Mouse (Mus musculus): ENCODE results near the gene Ech1.
A peak's percentile ranks its signal among the peaks of the same experiment; 100 is the strongest.

Gene Ech1

DNA sequence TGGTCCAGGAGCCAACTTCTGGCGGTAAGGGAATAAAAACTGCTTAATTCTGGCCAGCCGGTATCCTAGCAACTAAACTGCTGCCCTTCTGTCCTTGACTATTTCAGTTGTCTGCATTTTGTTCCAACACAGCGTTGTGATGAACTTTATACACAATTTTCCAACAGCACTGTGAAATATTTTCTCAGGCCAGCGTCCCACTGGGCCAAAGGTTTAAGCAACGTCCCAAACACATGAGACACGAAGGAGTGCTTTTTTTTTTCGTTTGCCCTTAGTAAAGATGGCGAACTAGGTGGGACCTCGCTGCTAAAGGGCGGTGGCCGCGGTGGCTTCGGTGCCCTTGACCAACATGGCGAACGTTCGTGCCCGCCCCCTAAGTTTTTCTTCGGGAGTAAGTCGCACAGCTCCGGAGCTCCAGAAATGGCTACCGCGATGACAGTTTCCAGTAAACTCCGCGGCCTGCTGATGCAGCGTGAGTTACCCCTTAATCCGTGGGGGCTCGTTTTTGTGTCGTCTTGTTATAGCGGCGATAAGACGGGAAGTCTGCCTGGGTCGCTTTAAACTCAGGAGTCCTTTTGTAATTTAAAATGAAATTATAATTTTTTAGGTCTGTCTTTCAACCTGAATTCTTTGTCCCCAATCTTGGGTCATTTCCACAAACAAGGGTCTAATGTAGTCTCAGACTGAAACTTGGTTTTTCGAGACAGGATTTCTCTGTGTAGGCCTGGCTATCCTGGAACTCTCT, at the start of gene Ech1:
Gene Ech1 (plus strand): TSS at position 277 of the 745 bp plus-strand sequence.
- peak; percentile 87 for DNase-seq (ENCODE audit: low spot score)

DNA sequence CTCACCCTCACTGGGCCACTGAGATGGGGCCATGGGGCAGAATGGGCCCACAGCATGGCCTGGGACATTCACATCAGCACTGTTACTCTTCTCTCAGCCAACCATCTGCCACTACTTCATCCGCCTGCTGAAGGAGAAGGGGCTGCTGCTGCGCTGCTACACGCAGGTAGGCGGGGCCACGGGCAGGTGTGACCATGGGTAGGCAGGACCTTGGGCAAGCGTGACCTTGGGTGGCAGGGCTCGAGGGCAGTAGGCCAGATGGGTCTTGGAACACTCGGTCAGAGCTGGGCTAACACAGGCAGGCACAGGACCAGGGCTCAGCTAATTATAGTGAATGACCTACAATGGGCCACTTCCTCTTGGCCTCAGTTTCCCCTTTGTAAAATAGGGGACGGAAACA, 46.2 kb upstream of the Ech1 start:
- no peak for DNase-seq (ENCODE audit: low spot score)

DNA sequence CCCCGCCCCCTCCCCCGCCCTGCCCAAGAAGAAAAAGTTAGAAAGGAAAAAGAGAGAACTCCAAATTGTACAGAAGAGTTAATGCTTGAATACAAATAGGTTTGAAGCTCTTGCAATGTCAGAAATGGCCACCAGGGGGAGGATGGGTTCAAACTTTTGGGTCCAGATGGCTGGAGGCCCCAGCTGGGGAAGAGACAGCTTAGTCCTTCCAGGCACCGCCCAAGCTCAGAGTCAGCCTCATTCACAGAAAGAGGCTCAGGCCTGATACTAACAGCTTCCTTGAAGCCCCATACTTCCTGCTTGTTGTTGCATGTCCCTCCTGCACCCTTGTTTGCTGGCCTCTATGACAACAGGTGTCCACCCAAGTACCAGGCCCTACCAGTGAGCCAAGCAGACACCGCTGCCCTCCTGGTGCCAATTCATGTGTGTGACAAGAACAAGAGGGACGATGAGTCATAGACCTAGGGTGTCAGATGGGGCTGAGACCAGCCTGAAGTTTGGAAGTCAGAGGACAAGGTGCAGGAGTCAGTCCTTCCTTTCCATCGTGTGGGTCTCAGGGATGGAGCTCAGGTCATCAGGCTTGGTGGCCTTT, 44.9 kb upstream of the Ech1 start:
- DNase-seq (ENCODE audit: low spot score) = peak; percentile 87

DNA sequence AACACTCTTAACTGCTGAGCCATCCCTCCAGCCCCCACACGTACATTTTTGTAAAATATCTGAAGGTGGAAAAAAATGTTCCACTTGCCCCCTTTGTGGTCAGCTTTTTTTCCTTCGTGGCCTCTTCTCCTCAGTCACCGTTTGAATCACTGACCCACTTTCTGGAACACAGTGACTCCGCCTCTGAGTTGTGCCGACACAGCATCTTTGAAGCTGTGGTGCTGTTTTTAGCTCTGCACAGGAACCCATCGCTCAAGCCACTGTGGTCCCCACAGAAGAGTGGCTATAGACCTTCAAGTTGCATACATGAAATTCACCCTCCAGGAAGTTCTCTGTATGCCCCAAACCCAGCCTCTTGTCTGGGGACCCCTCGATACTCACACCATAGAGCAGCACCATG, 44.2 kb upstream of the Ech1 start:
- no peak for DNase-seq (ENCODE audit: low spot score)

DNA sequence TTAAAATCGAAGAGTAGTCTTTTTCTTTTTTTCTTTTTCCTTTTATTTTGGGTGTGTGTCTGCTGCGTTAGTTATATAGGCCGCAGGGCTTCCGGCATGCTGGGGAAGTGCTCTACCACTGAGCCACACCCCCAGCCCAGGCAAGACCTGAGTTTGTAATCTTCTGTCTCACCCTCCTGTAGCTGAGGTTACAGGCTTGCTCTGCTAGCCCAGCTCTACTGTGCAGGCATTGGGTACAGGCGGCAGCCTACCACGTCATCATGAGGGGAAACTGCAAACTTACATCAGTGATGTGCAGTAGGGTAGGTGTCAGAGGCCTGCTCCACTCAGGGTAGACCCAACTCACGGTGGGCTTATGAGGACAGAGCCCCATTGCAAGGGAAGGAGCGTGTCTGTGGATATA, 43.8 kb upstream of the Ech1 start:
- DNase-seq (ENCODE audit: low spot score) = no peak

DNA sequence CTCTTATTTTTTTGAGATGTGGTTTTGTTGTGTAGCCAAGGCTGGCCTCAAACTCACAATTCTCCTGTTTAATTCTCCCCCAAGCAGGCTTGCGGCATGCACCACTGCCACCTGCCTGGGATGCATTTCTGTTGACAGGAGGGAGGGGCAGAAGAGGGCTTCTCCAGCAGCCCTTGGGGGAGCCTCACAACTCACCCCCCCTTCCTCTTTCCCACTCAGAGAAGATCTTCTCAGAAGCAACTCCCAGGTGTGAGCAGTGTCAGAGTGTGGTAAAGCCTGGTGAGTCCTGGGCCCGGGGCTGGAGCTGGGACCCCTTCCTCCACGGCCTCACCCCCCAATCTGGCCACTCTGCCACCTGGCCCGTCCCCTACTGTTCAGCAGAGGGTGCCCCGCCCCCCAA, 39.9 kb upstream of the Ech1 start:
- no peak for DNase-seq (ENCODE audit: low spot score)

DNA sequence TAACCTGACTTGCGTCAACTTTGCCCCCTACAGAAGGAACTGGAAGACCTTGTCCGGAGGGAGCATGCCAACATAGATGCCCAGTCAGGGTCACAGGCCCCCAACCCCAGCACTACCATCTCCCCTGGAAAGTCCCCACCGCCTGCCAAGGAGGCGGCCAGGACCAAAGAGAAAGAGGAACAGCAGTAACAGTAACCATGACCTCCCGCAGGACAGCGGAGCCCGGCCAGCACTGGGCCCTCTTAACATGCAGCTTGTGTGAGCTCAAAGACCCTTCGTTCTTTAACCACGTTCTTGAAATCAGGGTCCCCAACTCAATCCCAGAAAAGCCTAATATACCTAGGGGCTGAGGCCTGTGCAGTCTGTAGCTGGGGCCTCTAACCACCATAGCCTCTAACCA, 37.1 kb upstream of the Ech1 start:
- no peak for DNase-seq (ENCODE audit: low spot score)

DNA sequence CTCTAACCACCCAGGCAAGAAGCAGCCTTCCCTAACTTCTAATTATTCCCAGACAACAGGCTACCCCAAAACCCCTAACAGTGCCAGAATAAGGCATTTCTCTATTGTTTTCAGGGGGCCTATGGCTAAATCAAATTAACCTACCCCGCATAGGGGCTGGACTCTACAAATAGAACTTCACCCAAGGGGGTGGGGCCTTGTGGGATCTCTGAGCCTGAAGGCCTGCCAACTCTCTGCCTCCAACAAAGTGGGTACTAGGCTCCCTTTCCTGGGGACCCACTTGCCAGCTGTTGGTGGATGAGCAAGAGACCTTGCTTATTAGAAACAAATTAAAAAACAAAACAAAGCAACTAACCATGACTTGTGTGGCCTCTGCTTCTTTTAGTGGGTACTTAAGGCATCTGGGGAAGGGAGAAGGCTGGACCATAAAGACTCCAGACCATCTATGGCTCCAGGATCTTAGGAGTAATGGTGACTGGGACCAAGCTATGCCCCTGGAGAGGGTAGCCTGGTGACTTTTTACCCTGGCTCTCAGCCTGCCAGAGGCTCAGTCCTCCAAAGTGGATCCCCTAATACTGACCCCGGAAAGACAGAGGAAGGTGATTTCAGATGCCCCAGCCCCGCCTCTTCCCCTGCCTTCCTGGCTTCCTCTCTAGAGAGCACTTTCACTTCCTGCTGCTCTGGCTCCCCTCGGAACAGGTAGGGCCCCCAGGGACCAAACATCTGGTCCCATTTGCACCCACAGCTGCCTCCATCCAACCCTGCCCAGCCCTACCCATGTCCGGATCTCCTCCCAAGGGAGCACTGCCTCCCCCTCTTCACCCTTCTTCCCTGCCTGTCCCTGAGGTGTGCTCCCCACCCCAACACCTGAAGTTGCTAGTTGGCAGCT, 36.5 kb upstream of the Ech1 start, which contains the start of gene Rinl:
Gene Rinl (plus strand): TSS at position 663 of the 889 bp plus-strand sequence.
- no peak for DNase-seq (ENCODE audit: low spot score)

DNA sequence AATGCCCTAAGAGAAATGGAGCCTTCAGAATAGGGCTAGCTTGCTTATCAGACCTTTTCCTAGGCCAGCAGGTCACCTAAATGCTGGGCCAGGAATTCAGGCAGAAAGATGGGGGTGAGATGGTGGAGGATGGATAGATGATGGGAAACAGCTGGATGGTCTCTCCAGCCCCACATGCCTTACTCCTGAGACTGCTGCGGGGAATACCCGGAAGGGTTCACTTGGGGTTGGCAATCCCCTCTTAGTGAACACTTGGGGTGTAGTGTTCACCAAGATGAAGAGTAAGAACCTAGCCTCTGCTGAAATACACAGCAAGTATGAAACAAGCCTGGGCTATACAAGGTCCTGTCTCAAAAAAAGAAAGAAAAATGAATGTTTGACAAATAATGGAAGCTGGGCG, 35.8 kb upstream of the Ech1 start:
- DNase-seq (ENCODE audit: low spot score) = no peak

DNA sequence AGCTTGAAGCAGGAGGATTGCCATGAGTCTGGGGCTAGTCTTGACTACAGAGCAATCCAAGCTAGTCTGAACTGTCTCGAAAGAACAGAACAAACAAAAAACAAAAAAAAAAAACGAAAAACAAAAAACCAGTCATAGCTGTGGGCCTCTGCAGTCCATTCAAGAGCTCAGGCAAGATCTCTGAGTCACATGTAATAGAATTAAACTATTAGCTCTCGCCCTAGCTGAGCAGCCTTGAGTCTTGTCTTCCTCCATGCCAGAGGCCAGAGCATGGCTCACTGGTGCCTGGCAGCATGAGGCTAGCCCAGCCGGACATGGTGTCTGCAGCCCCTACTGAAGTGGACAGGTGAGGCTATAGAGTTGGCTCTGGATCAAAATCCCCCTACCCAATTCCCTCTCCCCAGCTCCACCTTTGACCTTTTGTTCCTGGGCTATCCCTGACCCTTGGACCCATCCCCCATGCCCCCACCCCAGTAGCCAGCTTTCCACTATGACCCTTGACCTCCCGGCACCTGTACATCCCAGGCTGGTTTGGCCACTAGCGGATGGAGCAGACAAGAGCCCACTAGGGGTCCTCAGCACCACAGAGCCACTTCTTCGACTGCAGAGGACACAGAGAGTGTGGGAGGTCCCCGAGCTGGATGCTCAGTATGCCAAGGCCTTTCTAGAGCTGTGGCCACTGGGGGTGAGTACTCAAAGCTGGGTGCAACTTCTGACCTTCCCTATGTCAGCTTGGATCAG, 34.8 kb upstream of the Ech1 start:
- no peak for DNase-seq (ENCODE audit: low spot score)

DNA sequence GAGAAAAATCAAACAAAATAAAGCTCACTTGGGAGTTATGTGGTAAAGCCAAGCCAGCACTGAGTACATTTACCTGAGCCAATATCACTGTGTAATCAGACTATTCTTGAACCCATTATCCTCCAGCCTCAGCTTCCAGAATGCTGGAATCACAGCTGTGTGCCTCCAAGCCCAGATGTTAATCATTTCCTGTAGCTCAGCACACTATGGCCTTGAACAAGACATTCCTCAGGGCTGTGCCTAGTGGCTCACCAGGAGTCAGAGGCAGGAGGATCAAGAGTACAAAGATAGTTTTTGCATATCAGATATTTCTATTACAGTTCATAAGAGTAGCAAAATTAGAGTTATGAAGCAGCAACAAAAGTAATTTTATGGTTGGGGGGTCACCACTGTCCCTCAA, 33.3 kb upstream of the Ech1 start:
- no peak for DNase-seq (ENCODE audit: low spot score)

DNA sequence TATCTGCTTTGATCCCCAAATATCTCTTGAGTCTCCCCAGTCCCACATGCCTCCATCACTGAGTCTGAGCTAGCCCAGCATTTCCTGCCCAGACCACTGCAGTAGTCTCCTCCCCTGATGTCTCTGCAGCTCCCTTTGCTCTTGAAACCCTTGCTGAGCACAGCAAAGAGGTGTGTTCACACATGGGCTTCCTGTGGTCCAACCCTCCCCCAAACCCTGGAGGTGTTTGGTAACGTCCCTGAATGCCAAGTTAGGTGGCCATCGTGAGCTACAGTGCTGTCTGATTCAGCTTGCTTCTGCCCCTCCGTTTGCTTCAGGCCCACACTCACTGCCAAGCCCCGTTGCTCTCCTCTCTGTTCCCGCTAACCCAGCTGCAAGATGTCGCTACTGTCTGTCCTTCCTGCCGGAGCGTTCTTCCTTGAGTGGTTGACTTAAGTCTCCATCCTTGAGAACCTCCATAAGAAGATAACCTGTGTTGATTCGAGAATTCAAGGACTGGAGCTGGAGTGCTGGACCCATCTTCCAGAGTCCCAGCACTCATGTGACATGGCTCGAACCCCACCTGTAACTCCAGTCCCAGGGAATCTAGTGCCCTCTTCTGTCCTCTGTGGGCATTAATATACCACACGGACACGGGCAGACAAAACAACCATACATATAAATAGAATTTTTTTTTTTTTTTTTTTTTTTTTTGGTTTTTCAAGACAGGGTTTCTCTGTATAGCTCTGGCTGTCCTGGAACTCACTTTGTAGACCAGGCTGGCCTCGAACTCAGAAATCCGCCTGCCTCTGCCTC, 32.4 kb upstream of the Ech1 start:
- no peak for DNase-seq (ENCODE audit: low spot score)

DNA sequence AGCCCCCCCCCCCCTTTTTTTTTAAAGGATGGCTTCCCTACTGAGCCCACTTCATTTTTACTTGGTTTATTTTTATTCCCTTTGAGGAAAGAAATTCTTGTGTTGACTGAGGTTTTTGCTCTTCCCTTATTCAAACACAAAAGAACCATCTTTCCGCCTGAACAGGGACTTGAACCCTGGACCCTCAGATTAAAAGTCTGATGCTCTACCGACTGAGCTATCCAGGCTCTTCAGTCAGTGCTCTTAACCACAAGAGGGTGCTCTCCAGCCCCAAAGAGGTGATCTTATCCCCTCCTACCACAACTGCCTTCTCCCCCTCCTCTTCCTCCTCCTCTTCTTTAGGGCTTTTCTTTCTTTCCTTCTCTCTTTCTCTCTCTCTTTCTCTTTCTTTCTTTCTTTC, 31.2 kb upstream of the Ech1 start:
- DNase-seq (ENCODE audit: low spot score) = no peak

DNA sequence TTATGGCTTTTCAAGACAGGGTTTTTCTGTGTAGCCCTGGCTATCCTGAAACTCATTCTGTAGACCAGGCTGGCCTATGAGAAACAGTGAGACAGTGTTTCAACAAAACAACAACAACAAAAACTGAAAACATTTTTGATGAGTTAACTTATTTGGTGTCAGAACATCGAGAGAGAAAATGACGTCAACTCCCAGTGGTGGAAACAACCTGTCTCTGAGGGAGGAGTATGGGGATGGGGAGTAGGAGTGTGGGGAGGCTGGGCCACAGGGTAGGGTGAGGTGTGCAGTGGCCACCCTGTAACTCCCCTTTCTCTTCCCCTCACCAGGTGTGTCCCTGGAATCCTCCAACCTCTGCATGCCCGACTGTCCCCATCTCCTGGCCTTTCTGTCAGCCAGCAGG, 30.5 kb upstream of the Ech1 start:
- no peak for DNase-seq (ENCODE audit: low spot score)

DNA sequence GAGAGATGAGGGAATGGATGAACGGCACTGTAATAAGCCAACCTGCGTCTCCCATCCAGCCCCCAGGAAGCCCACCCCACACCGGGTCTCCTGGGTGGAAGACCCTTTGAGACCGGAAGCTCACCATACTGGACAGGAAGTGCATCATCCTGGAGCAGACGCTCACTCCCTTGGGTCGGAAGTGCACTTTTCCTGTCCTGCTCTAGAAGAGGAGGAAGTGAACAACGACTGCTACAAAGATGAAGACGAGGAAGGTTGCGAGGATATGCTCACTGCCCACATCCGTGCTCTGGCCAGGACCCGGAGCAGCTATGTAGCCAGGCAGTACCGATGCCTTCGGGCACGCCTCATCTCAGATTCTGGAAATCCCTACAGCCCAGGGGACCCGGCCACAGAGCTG, 29.2 kb upstream of the Ech1 start:
- no peak for DNase-seq (ENCODE audit: low spot score)

DNA sequence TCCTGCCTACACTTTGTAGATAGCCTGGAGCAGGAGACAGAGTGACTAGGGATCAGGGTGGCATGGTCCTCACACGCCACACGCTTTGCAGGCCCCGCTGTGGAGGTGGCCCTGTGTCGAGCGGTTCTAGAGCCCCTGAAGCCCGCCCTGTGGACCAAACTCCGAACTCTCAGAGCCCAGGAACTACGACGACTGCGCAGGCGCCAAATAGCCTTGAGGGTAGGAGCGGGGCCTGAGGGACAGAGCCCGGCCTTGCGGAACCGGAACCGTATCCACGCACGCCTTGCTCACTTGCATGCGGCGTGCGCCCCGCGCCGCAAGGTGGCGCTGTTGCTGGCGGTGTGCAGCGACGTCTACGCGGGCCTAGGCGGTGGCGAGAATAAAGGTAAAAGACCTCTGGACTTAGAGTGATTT, 28.4 kb upstream of the Ech1 start:
- peak; percentile 77 for DNase-seq (ENCODE audit: low spot score)

DNA sequence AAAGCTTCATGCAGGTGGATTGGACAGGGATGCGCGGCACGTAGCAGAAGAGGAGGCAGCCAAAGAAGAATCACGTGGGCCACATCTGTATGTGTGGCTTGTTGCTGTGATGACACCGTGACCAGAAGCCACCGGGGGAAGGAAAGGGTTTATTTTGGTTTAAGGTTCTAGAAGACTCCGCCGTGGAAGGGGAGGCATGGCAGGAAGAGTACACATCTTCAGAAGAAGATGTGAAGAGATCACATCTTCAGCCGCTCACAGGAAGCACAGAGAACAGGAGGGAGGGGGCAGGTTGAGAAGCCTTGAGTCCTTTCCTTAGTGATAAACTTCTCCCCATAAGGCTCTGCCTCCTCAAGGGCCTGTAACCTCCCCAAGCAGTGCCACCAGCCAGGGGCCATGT, 25.0 kb upstream of the Ech1 start:
- DNase-seq (ENCODE audit: low spot score) = no peak

DNA sequence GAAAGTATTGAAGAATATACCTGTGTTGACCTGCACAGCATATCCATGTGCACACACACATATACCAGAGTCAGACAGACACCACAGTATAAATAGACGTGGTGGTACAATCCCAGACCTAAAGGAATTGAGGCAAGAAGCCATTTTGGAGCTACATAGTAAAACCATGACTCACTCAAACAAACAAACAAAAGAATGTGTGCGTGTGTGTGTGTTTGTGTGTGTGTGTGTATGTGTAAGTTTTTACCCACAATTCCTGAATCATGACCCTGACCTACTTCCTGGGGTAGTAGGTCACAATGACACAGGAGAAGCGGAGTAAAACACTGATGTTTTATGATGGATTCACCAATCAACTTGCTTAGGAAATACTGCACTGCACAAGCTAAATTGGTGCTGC, 23.6 kb upstream of the Ech1 start:
- DNase-seq (ENCODE audit: low spot score) = no peak

DNA sequence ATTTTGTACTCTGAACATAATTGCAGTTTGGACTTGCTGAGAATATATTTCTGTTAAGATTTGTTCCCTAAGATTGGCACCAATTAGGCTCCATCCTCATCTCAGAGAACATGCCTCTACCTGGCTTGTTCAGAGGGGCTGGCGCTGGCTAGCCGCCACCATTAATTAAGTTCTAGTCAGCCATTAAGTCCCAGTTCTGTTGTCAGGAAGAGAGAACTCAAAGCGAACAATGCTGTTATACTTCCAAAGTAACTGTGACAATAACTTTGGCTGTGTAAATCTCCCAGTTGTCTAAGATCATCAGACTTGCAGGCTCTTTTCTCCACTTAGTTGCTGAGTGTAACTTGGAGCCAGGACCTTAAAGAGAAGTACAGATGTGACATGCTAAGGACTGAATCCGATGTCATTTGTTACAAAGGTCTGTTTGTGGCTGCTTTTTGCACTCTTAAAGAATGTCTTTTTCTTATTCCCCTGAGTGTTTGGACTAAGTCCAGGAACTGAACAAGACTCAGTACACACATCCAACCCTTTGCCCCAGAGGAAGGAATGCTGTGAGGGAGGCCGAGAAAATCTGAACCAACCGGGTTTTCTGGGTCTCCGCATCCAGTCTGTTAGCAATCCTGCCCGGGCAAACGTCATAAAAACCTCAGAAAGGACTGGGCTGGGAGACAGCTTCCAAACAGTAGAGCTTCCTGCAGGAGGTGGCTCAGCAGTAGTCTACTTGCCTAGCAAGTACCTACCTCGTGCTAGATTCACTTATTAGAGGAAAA, 22.9 kb upstream of the Ech1 start:
- DNase-seq (ENCODE audit: low spot score) = peak; percentile 44

DNA sequence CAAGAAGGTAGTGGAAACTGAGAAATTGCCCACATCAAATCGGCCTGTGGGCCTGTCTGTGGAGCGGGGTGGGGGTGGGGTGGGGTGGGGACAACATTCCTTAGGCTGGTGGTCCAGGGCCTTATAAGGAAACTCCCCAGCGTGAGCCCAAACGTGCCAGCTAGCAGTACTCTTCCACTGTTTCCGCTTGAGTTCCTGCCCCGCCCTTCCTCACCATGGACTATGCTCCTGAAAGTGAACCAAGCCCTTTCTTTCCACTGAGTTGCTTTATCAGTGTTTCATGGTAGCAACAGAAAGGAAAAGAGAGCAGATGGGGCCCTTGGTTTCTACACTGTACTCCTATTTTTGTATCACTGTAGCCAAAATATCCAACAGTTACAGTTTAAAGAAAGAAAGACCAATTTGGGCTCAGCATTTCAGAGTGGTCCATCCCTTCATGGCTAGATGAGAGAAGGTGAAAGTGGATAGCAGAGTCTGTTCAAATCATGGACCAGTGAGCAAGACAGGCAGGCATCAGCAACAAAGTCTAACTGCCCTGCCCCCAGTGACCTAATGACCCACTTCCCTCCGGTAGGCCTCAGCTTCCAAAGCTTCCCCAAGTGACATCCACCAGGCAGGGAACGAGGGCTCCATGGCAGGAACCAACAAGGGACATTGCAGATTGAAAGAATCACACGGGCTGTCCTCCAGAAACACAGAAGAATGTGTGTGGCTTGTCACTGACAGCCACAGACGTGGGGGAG, 22.0 kb upstream of the Ech1 start:
- DNase-seq (ENCODE audit: low spot score) = no peak

Measured in ovary, postnatal 14 days (tissue).